Mouse (Mus musculus) heart, adult 2 months (tissue): ENCODE measurements around the gene Slc35b1.

Experiments
- CTCF ChIP-seq: fragments of 200-600 bp; IDR thresholded peaks from 2 replicates; pipeline ENCODE4 v1.8.1; 2022; ENCODE audit warnings: antibody characterized with exemption, mild to moderate bottlenecking, moderate library complexity
- EP300 ChIP-seq: fragments of 200-500 bp; IDR thresholded peaks from 2 replicates; pipeline ENCODE4 v1.6.1; 2011; ENCODE audit warnings: low read depth, low read length, control low read depth; ENCODE audit not compliant: insufficient read depth
- POLR2A ChIP-seq: fragments of 200-500 bp; IDR thresholded peaks from 2 replicates; pipeline ENCODE4 v1.6.1; 2011; ENCODE audit warnings: mild to moderate bottlenecking, low read depth, low read length, control low read depth; ENCODE audit not compliant: insufficient read depth

GRCm38 (mm10) chr11:95358263-95358662 lies 26.2 kb upstream of the Slc35b1 start:
- TF ChIP-seq CTCF (no peak), POLR2A (no peak), EP300 (no peak)
